Mouse (Mus musculus): ENCODE measurements around the gene Gnat1.

The Gnat1 gene

DNA sequence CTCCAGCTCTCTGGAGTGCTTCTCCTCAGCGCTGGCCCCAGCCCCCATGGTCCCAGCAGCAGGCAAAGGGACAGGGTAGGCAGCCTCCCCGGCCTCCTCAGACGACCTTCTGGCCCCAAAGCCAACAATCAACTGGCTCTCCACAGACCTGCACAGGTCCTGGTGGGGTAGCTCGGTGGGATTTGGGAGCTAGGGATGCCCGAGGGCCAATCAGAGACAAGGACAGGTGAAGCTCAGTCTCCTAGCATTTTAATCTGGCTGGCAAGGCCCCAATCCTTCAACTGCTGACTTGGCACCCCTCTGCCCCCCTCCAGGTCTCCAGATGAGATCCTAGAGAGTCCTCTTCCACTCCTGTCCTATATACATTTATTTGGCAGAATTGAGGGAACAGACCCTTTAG, at the start of gene Gnat1:
TSS of gene Gnat1 (minus strand) at position 212 of the 400 bp plus-strand sequence.
- DNase-seq (ENCODE audit: low spot score in 2 of 2) = no peak

DNA sequence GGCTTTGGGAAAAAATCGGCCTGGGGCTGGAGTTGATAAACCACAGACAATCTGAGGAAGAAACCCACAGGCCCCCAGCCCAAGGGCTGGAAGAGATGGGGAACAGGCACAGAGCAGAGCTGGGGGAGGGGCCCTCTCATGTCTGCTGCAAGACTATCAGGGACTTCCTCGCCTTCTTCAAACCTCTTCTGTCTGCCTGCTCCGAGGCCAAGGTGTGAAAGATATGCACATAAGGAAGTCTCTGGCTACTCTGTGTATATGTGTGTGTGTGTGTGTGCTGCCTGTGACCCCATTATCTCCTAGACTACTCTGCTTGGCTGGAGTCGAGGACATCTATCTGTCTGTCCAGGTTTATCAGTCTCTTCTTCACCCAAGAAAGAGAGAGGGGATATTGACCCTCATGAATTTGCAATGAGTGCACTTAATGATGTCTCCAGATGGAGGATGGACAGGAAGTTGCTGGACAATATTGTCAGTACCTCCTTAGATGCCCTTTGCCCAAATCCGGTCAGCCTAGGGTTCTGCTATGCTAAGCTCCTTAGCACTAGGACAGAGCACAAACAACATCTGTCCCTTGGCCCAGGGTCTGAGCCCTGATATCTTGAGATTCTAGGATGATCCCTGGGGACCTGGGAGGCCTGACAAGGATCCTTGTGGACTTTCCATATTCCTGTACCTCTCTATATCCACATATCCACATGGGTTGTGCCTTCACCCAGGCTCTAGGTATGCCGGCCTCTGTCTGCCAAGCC, 49.6 kb upstream of the Gnat1 start:
- DNase-seq (ENCODE audit: low spot score in 2 of 2) = no peak

DNA sequence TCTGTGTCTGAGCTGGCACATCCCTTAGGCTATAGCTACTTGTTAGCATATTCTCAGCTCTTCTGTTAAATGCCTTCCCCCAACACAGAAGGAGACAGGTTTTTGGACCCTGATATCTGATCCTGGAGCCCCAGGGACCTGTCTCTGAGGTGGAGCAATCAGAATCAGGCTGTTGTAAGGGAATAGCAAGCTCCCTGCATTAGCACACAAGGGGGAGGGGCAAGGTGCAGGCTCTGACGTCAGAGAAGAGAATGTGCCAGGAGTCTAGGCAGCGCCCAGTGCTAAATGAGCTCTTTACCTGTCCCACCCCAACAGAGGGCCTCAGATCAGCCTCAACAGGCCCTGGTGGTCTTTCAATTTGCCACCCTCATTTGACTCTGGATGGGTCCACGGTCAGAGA, 47.5 kb upstream of the Gnat1 start:
- no peak for DNase-seq (ENCODE audit: low spot score in 2 of 2)

DNA sequence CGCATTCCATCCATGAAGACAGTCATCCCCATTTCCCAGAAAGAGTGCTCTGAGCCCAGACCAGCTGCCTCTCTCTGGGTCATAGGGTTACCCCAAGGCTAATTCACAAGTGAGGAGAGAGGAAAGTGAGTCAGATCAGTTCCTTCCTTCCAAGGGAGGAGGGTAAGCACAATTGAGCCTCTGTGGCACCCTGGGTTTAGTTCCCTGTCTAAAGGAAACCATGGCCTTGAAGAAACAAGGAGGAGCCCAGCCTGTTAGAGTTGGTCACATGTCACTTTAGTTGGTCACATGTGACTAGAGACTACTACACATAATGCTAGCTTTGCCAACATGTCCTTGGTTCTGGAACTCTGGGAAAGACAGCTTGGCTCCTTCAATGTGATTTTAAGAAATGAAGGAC, 45.3 kb upstream of the Gnat1 start:
- DNase-seq (ENCODE audit: low spot score in 2 of 2) = no peak

GRCm38 (mm10) chr9:107723794-107724531, 44.5 kb upstream of the Gnat1 start:
- DNase-seq (ENCODE audit: low spot score in 2 of 2) = no peak

DNA sequence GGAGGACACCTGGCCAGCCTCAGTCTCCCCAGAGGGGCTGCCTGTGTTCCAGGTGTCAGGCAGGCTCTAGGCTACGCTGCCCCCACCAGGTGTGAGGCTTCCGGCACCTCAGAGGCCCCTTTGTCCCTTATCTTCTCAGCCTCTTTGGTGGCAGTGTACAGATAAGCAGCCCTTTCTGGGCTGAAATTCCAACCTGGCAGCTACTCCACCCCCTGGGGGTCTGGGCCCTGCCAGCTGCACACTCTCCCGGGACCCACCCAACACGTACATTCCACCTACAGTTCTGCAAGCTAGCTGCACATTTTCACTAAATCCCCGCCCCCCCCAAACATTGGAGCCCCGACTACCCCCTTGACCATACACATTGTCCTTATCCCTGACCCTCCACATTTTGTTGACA, 43.8 kb upstream of the Gnat1 start:
- no peak for DNase-seq (ENCODE audit: low spot score in 2 of 2)

GRCm38 (mm10) chr9:107718781-107719540, 39.4 kb upstream of the Gnat1 start:
- DNase-seq (ENCODE audit: low spot score in 2 of 2) = no peak

DNA sequence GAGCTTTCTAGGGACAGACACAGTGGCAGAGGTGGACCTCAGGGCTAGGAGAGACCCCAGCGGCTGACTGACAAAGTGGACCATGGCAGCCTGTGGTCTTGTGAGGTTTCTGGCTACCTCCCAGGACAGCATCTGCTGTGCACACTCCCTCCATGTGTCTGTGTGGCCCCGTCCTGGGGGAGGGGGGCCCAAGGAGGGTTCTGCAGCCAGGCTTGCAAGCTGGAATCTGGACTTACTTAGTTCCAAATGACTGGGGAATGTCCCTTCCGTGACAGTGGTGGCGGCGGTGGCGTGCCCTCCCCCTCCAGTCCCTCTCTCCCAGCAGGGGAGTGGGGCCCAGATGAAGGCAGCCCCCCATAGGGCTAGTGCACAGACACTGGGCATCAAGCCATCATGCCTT, 37.4 kb upstream of the Gnat1 start:
- DNase-seq (ENCODE audit: low spot score in 2 of 2) = no peak

GRCm38 (mm10) chr9:107715632-107716031, 36.1 kb upstream of the Gnat1 start:
- no peak for DNase-seq (ENCODE audit: low spot score in 2 of 2)

- no peak for DNase-seq (ENCODE audit: low spot score in 2 of 2)
Measured at GRCm38 (mm10) chr9:107714221-107714952, 34.9 kb upstream of the Gnat1 start.

DNA sequence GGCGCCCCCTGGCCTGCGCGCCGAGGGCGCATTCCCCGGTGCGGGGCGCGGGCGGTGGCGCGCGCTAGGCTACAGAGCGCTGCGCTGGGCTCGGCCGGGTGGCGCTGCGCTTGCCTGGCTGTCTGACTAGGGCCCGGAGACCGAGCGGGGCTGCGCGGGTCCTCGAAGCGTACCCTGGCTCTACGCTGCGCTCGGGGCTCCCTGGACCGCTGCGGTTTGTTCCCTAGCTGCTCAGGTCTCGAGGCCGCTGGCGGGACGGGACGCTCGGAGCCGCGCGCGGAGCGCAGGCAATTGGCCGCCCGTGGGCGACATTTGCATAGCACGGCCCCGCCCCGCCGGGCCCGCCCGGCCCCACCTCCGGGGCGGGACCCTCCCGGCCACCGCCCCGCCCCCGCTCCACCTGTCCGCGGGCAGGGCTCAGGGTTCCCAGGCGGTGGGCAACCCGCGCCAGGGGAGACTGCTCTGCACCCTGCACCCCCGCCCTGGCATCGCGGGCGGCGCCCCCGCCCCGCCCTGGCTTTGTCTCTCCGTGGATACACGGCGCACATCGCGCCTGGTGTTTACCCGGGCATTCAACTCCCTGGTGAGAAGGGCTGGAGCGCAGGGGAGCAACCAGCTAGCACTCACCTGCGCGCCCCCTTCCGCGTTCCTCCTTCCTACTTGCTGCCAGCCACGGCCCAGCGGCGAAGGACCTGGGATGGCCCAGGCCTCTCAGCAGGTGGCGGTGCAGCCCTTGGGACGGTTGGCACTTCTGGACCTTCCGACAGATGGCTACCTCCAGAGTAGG, 30.4 kb upstream of the Gnat1 start, which contains the start of gene Sema3f:
TSS of gene Sema3f (minus strand) at position 779 of the 787 bp plus-strand sequence.
- DNase-seq (ENCODE audit: low spot score in 2 of 2) = peak; percentile 57 to 67

GRCm38 (mm10) chr9:107709096-107709696, 29.7 kb upstream of the Gnat1 start:
- DNase-seq (ENCODE audit: low spot score in 2 of 2) = no peak

DNA sequence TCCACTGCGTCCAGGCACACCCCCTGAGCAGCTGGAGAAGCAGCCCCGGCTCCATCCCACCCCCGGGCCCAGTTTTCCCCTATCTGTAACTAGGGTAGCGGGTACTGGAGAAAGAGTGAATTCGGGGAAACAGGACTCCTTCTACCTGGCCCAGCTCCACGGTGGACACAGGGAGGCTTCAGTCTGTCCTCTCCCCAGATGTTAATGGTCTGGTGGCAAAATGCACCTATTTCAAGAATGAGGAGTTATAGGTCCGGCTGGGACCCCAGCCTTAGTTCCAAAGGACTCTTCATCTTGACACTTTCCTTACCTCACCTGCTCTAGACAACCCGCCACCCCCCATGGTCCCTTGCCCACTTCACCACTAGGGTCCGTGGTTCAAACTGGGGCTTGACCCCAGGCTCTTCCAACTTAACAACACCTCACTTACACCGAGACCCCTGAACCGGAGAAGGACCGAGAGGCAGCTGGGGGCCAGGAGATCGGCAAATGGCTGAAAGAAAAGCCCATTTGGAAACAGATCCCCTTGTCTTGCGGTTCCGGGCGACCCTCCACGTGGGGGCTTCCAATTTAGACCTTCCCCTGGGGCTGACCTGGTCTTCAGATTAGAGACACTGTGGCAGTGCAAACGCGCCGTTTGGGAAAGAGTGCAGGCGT, 29.1 kb upstream of the Gnat1 start:
- no peak for DNase-seq (ENCODE audit: low spot score in 2 of 2)

DNA sequence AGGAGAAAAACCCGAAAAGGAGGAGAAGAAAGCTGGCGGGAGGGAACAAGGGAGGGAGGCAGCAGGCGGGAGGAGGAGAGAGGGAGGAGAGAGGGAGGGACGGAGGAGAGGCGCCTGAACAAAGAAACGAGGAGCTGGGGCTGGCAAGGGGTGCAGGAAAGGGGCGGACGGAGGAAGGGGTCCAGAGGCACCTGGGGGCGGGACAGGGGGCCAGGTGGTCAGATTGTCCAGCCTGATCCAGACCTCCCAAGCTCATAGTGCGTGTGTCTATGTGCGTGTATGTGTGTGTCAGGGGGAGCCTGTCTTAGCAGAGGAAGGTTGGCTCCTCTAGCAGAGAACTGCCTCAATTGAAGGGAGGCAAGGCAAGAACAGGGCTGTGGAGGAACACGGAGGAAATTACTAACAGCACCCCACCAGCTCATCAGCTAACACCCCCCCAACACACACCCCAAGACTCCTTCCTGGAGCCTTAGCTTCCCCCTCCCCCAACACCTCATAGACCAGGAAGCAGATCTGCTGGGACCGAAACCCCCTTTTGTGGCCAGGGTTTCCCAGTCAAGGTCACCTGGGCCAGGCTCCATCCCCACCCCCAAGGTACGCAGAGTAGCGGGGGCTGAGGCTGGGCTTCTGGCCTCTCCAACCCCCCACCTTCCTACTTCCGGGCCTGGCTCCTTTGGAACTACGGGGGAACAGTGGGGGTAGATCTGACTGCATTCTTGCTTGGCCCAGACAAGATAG, 28.4 kb upstream of the Gnat1 start:
- DNase-seq (ENCODE audit: low spot score in 2 of 2) = no peak

DNA sequence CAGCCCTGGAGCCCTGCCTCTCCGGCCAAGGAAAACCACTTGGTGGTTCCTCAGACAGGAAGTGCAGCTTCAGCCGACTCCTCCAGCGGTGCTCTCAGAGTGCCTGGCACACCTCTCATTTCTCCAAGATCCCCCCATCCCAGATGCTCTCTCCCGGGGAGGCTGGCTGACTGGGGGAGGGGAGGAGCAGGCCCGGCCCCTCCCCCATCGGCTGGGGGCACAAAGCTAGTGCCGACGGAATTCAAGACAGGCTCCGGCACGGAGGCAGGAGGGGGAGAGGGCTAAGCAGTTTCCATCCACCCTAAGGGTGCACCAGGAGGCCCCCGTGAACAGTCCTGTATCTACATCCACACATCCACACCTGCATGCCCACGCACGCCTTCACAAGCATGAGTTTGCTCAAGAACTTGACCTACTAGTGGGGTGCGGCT, 27.3 kb upstream of the Gnat1 start:
- no peak for DNase-seq (ENCODE audit: low spot score in 2 of 2)

DNA sequence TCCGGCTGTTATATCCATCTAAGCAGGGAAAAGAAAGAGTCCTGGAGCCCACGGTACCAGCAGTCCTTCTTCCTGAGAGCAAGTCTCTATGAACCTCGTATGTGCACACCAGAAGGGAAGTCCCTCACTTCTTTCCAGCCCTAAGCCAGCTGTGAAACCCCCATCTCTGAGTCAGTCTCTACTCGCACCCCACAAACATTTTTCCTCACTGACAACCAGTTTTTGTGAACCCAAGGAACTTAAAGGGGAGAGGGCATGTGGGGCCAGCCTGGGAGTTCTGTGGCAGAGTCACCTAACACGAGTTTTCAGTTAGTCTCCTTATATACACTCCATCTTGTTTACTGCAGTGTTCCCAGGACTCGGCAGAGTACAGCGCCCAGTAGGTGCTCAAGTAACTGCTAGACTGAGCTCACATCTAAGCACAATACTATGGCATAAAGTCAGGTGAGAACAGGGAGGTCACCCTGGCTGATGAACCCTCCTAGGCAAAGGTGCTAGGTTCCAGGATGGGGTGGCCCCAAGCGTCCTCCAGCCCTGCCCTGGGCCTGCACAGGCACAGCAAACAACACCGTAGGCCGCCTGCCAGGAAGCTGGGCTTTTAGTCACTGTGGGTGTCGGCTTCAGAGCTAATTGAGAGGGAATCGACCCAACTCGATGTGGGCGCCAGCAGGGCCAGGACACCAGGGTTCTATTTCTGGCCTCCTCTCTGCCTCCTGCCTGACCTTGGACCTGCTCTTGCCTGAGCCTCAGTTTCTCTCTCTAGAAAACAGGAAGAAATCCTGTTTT, 24.0 kb upstream of the Gnat1 start:
- no peak for DNase-seq (ENCODE audit: low spot score in 2 of 2)

- no peak for DNase-seq (ENCODE audit: low spot score in 2 of 2)
Measured at GRCm38 (mm10) chr9:107702606-107703185, 23.2 kb upstream of the Gnat1 start.

DNA sequence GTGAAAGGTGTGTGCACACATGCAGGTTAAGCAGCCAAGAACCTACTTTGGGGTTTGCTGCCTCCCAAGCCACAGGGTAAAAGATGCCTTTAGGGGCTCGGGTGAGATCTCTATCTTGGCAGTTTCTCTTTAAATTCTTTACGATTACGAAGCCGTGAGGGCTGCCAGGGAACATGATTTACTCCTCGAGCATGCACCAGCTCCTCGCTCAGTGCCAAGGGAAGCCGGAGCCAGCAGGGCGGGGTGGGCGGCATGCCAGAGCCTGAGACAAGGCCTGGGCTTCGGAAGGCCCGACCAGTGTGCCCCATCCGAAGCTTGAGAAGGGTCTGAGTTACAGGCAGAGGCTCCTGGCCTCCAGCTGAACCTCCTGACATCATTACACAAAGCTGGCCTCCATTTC, 22.1 kb upstream of the Gnat1 start:
- peak; percentile 69 to 77 for DNase-seq (ENCODE audit: low spot score in 2 of 2)
